Mouse (Mus musculus) stomach, embryonic 15.5 days (tissue): ENCODE measurements at regions not wholly inside any gene's neighbourhood (a gene's known extent, or its start where the extent isn't known, plus 50 kb on each side); places are given as distances from the start of the nearest gene placed in this dataset.

Experiments
- ATAC-seq: fragments of 200-750 bp; cut with Nextera tagmentation; 2 replicates; pipeline ENCODE4 v1.8.0; 2017; ENCODE audit warnings: low read depth, moderate number of reproducible peaks, moderate TSS enrichment; ENCODE audit not compliant: insufficient read depth, low FRiP score
- H3K27ac ChIP-seq: fragments of 300-500 bp; sonication (generic); 2 replicates; pipeline ENCODE4 v1.5.1; 2015; ENCODE audit warnings: mild to moderate bottlenecking, inconsistent platforms
- H3K27me3 ChIP-seq: fragments of 300-500 bp; sonication (generic); replicated peaks from 2 replicates; pipeline ENCODE4 v1.6.1; 2015; ENCODE audit warnings: inconsistent platforms
- H3K36me3 ChIP-seq: fragments of 300-500 bp; sonication (generic); 2 replicates; pipeline ENCODE4 v1.6.1; 2015; ENCODE audit warnings: inconsistent platforms
- H3K4me1 ChIP-seq: fragments of 300-500 bp; sonication (generic); 2 replicates; pipeline ENCODE4 v1.6.1; 2015; ENCODE audit warnings: inconsistent platforms
- H3K4me2 ChIP-seq: fragments of 300-500 bp; sonication (generic); 2 replicates; pipeline ENCODE4 v1.6.1; 2015; ENCODE audit warnings: mild to moderate bottlenecking, inconsistent platforms
- H3K4me3 ChIP-seq: fragments of 300-500 bp; sonication (generic); replicated peaks from 2 replicates; pipeline ENCODE4 v1.5.1; 2015; ENCODE audit warnings: inconsistent platforms
- H3K9ac ChIP-seq: fragments of 300-500 bp; sonication (generic); 2 replicates; pipeline ENCODE4 v1.6.1; 2015; ENCODE audit warnings: inconsistent platforms
- H3K9me3 ChIP-seq: fragments of 300-500 bp; sonication (generic); 2 replicates; pipeline ENCODE4 v1.6.1; 2016; ENCODE audit warnings: inconsistent platforms
- WGBS: fragments of 180-500 bp; shearing (Covaris S2); methylation state at CpG from one replicate; pipeline ENCODE4 v1.1.7; 2015; 5-methylcytosine and 5-hydroxymethylcytosine counted together

DNA sequence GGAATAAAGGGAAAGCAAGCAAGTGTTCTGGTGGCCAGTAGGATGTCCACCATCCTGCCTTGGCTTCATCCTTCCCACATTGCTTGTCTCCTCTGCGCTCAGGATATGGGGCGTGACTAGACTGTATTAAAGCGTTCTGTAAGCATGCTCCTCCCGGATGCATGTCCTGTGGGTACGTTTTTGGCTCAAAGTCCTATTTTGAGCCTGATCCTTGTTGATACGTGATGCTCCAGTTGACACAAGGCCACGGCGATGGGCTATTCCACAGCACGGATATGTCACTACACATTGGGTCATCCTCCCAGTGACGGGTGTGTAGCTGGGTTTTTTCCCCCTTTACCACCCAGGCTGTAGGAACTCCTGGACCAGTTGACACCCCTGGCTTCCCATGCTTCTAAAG lies 110.6 kb downstream of the Mn1 start:
- 90% methylated on average over 10 of the region's 10 CpGs for WGBS
- H3K9me3 ChIP-seq: no peaks in the 10 kb centered on the region
- no peaks in the 10 kb centered on the region for H3K27me3 ChIP-seq
- no peak overlapping the region for H3K9ac ChIP-seq
- H3K36me3 ChIP-seq: no peaks in the 10 kb centered on the region
- no peak overlapping the region for H3K27ac ChIP-seq
- peaks cover 20% of the 10 kb centered on the region for H3K4me1 ChIP-seq
- H3K4me2 ChIP-seq: no peak overlapping the region
- no peak for ATAC-seq
- no peak overlapping the region for H3K4me3 ChIP-seq

DNA sequence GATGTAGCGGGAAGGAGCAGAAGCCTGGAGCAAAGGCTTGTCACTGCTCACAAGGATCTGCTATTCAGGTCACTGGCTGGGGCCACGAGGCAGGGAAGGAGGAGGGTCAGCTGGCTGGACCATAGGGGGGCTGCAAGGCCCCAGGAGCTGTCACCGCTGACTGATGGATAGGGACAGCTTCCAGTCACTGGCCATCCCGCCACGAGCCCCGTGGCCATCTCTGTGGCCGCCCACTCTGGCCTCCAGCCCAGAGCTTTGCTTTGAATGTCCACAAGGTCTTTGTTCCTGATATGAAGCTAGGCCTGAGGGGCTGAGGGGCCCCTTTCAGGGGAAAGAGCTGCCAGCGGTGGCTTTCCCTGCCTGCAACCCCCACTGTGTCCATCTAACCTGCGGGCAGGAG lies 111.9 kb downstream of the Mn1 start:
- Histone ChIP-seq H3K36me3 (no peaks in the 10 kb centered on the region), H3K4me2 (no peak overlapping the region), H3K9me3 (no peaks in the 10 kb centered on the region), H3K9ac (no peak overlapping the region), H3K4me3 (no peak overlapping the region), H3K4me1 (peaks cover 20% of the 10 kb centered on the region), H3K27me3 (no peaks in the 10 kb centered on the region), H3K27ac (no peak overlapping the region)
- ATAC-seq: no peak
- 28% methylated on average over 9 of the region's 9 CpGs for WGBS

DNA sequence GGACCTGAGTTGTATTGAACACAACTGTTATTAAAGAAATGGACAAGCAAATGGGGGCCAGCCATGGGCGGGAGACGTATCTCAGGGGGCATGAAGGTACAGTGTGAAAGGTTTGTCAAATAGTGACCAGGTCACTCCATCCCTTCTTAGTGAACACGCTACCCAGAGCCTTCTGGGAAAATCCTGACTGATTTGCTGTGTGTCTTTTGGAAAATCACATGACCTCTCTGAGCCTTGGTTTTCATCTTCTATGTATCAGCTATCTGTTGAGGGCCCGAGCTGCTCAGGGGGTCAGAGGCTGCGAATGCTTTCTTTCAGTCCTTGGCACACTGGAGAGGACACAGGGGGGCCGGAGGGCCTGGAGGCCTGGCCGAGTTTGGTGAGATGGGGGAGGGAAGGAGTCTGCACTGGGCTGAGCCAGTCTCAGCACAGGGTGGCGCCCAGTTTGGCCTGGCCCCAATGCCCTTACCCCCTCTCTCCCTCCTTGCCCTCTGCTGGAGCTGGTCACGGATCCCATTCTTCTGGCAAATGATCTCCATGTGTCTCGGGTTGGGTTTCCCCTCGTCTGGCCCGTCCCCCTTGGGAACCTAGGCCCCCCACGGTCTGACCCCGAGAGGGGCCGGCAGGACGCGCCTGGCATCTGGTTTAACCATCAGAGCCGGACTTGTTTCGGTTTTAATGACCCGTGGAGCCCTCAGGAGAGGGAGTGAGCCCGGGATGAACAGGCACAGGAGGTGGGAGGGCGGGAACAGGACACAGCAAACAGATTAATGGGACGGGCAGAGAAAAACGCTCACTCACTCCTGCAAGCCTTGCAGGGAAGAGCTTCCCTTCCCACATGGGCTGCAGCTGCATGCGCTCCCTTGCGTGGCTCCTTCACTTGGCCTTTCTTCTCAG lies 113.7 kb downstream of the Mn1 start:
- H3K4me1 ChIP-seq: peaks cover 20% of the 10 kb centered on the region
- H3K27ac ChIP-seq: 0 out of 2 replicates have a peak overlapping the region, but pooled peaks have one; percentile 1
- H3K36me3 ChIP-seq: no peaks in the 10 kb centered on the region
- H3K27me3 ChIP-seq: no peaks in the 10 kb centered on the region
- 26% methylated on average over 26 of the region's 26 CpGs for WGBS
- no peak; the same call in 1 of the 2 replicates for ATAC-seq
- peak overlapping the region; percentile 13 for H3K4me3 ChIP-seq
- H3K9ac ChIP-seq: no peak overlapping the region
- no peaks in the 10 kb centered on the region for H3K9me3 ChIP-seq
- peak overlapping the region; percentile 42 for H3K4me2 ChIP-seq

DNA sequence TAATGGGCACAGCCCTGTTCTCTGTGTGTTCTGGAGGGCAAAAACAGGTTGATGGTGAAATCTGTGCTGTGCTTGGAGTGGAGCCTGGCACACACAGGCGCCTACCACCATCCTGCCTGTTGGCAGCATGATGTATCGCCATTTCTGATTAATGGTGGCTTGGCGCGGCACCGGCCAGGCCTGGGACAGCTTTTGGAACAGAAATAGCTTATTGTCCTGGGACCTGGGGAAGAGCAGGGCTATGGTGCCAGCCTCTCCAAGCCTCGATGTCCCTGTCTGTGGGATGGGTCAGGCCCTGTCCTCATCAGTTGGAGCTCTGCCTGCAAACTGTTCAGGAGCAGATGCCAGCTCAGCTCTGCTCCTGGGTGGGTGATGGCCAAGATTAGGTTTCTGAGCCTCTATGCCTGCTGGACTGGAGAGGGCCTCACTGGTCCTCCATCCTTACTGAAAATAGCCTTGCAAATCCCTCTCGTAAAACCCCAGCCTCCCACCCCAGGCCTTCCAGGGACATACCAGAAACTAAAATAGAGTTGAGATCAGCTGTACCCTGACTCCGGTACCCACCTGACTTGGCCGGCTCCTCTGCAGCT lies 115.4 kb downstream of the Mn1 start:
- Histone ChIP-seq H3K4me3 (no peak overlapping the region), H3K4me1 (peaks cover 20% of the 10 kb centered on the region), H3K4me2 (no peak overlapping the region), H3K9ac (no peak overlapping the region), H3K36me3 (no peaks in the 10 kb centered on the region), H3K27me3 (no peaks in the 10 kb centered on the region), H3K27ac (no peak overlapping the region), H3K9me3 (no peaks in the 10 kb centered on the region)
- ATAC-seq: no peak
- 85% methylated on average over 9 of the region's 9 CpGs for WGBS

DNA sequence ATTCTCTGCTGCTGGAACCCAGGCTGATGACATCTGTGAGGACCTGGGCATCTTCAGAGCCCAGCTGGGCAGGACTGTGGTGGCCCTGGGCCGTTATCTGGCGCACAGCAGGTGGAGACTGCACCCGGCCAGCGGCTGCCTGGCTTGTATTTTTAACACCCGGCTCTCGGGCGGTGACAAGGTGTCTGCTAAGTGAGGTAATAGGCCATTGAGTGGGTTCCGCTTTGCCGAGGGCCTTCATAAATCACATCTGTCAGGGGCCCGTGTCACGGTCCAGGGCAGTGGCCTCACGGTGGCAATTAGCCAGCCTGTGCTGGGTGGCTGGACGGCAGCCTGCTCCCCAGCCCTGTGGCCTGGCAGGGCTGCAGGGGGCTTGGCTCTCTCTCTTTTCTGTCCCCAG lies 118.8 kb downstream of the Mn1 start:
- no peaks in the 10 kb centered on the region for H3K27me3 ChIP-seq
- H3K27ac ChIP-seq: no peak overlapping the region
- no peak; the same call in 1 of the 2 replicates for ATAC-seq

DNA sequence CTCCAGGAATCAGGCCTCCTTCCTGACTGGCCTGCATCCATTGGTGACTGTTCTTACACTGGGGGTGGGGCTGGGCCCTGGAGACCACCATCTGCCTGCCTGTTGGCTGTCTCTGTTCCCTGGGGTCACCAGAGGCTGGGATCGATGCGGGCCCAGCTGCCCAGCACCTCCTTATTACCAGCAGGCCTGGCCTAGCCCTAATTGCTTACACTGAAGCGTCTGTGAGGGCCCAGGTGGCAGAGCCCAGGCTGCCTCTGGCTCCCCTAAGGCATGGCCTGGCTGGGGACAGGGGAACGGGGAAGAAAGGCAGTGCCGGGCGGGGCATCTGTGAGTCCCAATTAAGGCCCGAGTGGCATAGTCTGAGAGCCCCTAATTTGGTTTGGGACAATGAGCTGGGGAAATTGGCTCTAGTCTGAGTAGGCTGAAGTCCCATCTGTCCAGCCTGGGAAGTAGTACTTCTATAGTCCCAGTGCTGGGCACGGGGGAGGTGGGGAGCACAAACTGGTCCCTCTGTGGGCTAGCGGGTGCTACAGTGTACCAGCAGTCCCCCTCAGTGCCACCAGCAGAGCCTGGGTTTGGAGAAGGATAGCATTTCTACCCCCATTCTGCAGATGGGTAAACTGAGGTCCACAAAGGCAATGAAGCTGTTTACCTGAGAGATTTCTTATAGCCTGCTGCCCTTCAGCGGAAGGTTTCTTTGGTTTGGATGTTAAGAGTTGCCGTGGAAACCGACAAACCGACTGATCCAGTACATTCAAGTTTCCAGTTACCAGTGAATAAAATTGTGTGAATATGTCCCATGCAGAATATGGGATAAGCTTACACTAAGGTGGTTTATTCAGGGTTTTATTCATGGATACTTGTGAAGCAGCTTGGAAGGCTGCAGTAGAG lies 121.6 kb downstream of the Mn1 start:
- Histone ChIP-seq H3K9ac (no peak overlapping the region), H3K27me3 (no peaks in the 10 kb centered on the region), H3K4me1 (no peaks in the 10 kb centered on the region), H3K27ac (no peak overlapping the region), H3K36me3 (no peaks in the 10 kb centered on the region), H3K9me3 (no peaks in the 10 kb centered on the region), H3K4me3 (no peak overlapping the region), H3K4me2 (no peak overlapping the region)
- WGBS: 73% methylated on average over 13 of the region's 13 CpGs
- no peak for ATAC-seq

More for the DNA sequence above, 118.8 kb downstream of the Mn1 start:
- WGBS: 17% methylated on average over 13 of the region's 13 CpGs
- H3K9ac ChIP-seq: no peak overlapping the region
- no peak overlapping the region for H3K4me3 ChIP-seq
- no peaks in the 10 kb centered on the region for H3K9me3 ChIP-seq
- H3K4me1 ChIP-seq: peaks cover 7% of the 10 kb centered on the region
- no peak overlapping the region for H3K4me2 ChIP-seq
- H3K36me3 ChIP-seq: no peaks in the 10 kb centered on the region

DNA sequence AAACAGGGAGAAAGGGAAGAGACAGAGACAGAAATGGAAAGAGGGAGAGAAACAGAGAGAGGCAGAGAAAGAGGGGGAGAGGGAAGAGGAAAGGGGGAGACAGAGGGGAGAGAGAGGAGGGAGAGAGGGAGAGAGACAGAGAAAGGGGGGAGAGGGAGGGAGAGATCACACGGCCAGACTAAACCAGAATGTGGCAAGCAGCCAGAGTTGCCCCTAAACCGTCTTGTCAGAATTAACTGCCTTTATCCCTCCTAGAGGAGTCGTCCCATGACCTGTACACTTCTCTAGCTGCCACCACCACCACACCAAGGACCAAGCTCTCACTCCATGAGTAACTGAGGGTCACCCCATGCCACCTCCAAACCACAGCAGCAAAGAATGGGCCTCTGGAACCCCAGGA lies 123.3 kb downstream of the Mn1 start:
- no peaks in the 10 kb centered on the region for H3K9me3 ChIP-seq
- H3K4me2 ChIP-seq: no peak overlapping the region
- H3K9ac ChIP-seq: no peak overlapping the region
- H3K27ac ChIP-seq: no peak overlapping the region
- 24% methylated on average over 3 of the region's 3 CpGs for WGBS
- no peaks in the 10 kb centered on the region for H3K27me3 ChIP-seq
- no peak overlapping the region for H3K4me3 ChIP-seq
- ATAC-seq: no peak
- H3K4me1 ChIP-seq: no peaks in the 10 kb centered on the region
- no peaks in the 10 kb centered on the region for H3K36me3 ChIP-seq

DNA sequence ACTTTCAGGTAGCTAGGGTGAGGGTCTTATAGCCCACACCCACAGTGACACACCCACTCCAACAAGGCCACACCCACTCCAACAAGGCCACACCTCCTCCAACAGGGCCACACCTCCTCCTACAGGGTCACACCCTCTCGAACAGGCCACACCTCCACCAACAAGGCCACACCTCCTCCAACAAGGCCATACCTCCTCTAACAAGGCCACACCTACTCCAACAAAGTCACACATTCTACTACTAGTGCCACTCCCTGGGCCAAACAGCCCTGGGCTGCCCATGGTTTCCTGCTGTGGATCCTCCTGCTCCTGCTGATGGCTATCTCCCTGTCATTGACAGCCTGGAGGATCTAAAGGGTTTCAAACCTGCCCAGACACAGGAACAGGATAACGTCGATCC lies 124.9 kb downstream of the Mn1 start:
- H3K27me3 ChIP-seq: no peaks in the 10 kb centered on the region

DNA sequence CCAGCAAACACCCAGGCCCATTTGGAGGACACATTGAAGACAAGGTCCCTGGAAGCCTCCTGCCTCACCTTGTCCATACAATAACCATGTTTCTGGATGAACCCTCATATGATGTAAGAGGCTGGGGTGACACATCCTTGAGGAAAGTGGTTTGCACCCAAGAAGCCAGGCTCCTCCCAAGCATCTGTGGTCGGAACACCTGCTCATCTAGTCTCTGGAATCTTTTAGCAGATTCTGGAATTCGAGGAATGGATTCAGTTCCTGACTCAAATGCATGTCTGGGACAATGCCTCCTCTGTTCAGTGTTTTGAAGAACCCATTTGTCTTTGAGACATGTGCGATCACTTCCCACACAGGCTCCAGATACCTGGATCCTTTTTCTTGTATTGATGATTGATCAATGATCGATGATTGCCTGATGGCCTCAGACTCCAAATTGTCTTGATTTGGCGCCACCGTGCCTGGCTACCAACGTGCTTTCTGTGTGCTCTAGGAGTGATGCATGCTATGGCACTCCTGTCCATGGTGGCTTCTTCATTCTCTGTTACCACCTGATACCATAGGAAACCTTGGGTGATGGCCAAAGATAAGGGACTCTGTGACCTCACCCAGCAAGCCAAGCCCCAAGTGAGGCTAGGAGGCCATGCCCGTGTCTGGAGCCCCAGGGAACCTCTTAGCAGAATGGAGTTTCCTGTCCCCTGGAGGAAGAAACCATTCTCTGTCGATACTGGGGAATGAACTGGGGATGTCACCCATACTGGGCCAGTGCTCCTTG lies 126.7 kb downstream of the Mn1 start:
- Histone ChIP-seq H3K9me3 (no peaks in the 10 kb centered on the region), H3K27me3 (no peaks in the 10 kb centered on the region), H3K36me3 (no peaks in the 10 kb centered on the region), H3K27ac (no peak overlapping the region), H3K9ac (no peak overlapping the region), H3K4me3 (no peak overlapping the region), H3K4me2 (no peak overlapping the region), H3K4me1 (no peaks in the 10 kb centered on the region)
- ATAC-seq: no peak
- WGBS: 72% methylated on average over 9 of the region's 9 CpGs

More for the DNA sequence above, 124.9 kb downstream of the Mn1 start:
- 86% methylated on average over 3 of the region's 3 CpGs for WGBS
- Histone ChIP-seq H3K36me3 (no peaks in the 10 kb centered on the region), H3K4me2 (no peak overlapping the region), H3K4me3 (no peak overlapping the region), H3K4me1 (no peaks in the 10 kb centered on the region), H3K9ac (no peak overlapping the region), H3K9me3 (no peaks in the 10 kb centered on the region), H3K27ac (no peak overlapping the region)
- ATAC-seq: peak; percentile 23; the same call in 1 of the 2 replicates

DNA sequence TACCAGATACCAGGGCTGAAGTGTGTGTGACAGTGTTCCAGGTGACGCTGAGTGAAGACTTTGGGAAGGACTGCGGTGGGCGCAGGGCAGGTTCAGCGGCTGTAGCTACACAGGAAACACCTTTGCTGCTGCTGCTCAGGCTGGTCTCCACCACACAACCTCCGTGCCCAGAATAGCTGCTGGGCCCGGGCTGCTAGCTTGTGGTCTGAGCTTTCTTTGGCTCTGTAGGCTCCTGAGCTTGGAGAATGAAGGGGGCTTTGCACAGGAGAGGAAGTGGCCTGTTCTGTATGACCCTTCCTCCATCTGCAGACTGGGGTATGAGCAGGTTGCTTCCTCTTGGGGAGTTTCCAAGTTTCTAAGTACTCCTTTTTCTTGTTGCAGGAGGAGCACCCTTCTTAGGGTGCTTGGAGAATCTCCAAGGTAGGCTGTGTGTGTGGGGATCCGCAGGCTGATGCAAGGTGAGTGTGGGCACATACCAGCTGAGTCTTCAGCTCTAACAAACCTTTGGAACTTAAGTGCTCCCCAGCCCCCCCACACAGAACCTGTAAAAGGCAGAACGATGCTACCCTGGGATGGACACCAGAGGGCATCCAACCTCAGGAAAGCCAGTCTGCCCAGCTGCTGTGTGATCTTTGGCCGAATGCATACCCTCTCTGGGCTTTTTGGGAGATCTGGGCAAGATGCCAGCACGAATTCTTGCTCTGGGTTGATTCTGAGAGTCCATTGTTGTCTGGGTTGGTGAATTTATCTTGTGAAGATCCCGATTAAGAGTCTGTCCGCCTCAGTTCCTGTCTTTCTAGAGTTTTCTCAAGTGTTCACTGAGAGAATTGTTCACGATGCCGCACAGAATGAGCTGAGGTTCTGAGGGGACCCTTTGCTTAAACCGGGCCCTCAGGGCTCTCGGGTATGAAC lies 136.6 kb downstream of the Mn1 start:
- Histone ChIP-seq H3K4me3 (no peak overlapping the region), H3K9me3 (no peaks in the 10 kb centered on the region), H3K27me3 (no peaks in the 10 kb centered on the region), H3K36me3 (no peaks in the 10 kb centered on the region), H3K4me1 (peaks cover 21% of the 10 kb centered on the region), H3K4me2 (no peak overlapping the region), H3K27ac (no peak overlapping the region; the same call in 1 of the 2 replicates), H3K9ac (no peak overlapping the region)
- ATAC-seq: no peak
- WGBS: 73% methylated on average over 16 of the region's 16 CpGs
